Mouse (Mus musculus) heart, adult 11 months (tissue): ENCODE measurements around the gene Gm11127.
A peak's percentile ranks its signal among the peaks of the same experiment; 100 is the strongest.
"Not testable (repeated sequence)": the region's sequence is repeated elsewhere in the genome, so short reads cannot be mapped to it uniquely, and the experiment has no call there.

Source experiments
- DNase-seq: peaks from one replicate; pipeline ENCODE4 v3.0.0; 2022

The Gm11127 gene

GRCm38 (mm10) chr17:36058362-36058761, at the start of gene Gm11127:
Gene Gm11127, minus strand, starts transcription at chr17:36058371.
- peak; percentile 28 for DNase-seq

GRCm38 (mm10) chr17:36102091-36102490, 43.9 kb upstream of the Gm11127 start:
- peak; percentile 79 for DNase-seq

- peak; percentile 10 for DNase-seq
Measured at GRCm38 (mm10) chr17:36099603-36100002, 41.4 kb upstream of the Gm11127 start.

GRCm38 (mm10) chr17:36093936-36094335, 35.8 kb upstream of the Gm11127 start:
- DNase-seq, result peak; percentile 33

DNA sequence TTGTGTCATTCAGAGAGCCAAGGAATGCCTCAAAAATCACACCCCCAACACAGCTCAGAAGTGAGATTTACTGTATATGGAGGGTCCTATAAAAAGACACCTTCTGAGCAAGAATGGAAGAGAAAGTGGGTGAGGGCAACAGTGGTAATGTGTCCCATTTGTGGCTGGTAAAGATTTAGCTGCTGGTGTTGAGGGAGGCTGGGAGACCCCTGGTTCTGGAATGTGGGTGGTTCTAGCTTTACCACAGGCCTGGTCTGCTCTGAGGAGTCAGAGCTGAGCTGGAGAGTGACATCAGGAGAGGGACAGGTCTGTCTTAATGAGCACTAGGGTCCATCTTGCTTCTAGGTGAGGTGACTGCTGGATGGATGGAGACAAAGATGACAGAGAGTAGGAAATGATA, 34.3 kb upstream of the Gm11127 start:
- DNase-seq, result peak; percentile 53

DNA sequence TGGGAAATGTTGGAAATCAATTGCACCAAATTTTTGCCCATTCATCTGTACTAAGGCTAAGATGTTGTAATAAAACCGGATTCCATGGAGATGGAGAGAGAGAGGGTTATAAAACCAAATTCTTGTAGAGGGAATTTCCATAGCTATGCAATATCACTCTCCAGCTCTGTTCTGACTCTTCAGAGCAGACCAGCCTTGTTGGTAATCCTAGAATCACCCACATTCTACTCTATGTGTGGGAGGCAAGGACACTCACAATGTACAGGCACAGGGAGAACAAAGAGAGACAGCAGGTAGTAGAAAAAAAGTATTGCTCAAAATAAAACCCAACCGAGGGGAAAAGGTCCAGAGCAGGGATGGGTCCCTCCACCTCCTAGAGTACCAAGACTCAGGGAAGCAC, 33.8 kb upstream of the Gm11127 start:
- not testable (repeated sequence) for DNase-seq

DNA sequence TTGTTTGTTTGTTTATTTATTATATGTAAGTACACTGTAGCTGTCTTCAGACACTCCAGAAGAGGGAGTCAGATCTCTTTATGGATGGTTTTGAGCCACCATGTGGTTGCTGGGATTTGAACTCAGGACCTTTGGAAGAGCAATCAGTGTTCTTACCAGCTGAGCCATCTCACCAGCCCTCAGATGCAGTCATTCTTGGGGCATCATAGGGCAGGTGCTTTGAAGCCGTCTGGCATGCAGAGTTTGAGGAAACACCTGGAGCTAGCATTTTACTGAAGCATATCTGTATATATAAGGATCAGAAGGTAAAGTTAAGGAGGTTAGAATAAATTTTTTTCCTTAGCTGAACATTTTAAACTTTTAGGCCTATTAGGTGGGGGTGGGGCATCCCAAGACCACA, 27.8 kb upstream of the Gm11127 start:
- peak; percentile 2 for DNase-seq

DNA sequence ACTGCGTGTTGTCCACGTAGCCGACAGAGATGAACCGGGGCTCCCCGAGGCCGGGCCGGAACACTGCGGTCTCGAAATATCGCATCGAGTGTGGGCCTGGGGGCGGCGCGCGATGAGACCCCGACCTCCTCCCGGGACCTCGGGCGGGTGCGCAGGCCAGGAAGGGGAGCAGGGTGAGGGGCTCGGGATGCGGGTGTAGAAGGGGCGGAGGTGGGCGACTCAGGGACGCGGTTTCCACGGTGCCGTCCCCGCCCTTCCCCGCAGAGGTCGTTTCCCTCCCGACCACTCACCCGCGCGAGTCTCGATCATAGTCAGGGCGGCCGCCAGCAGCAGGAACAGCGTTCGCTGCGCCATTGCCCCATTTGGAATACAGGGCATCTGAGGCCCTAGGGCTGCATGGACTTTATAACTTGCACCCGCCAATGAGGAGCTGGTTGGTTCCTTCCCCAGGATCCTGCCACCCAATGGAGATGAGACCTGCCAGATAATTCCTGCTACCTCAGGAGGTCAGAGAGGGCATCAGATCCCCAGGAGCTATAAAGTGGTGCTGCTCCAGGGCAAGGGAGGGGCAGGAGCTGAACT, 25.8 kb upstream of the Gm11127 start:
- DNase-seq, result peak; percentile 57

GRCm38 (mm10) chr17:36083266-36083869, 25.2 kb upstream of the Gm11127 start:
- DNase-seq, result peak; percentile 95

DNA sequence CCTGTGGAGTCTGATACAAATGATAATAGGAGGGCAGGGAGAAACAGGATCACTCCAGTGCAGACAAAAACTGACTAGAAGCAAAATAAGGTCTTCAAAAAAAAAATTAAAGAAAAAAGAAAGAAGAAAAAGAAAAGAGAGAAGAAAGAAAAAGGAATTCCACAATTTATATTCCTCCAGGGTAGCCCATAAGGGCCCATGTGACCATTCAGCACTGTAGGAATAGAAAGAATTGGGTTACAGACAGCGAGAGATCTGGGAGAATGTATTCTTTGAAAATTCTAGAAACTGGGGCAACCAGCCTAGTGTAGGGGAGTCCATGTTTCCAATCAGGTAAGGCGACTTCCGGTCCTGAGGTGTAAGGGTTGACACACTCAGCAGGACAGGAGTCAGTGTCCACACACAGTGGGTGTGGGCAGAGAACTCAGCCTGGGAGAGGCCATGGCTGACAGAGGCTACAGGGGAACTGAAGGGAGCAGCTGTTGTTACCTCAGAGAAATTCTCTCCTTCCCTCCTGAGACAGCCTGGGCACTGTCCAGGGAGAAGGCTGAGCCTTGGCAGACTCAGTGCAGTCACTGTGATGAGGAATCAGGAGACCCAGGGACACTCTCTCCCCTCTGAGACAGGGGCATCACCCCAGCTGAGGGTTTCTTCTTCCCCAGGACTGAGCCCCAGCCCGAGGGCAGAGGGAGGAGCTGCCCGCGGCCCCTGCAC, 24.5 kb upstream of the Gm11127 start:
- DNase-seq, result not testable (repeated sequence)

- DNase-seq, result peak; percentile 61
Measured at GRCm38 (mm10) chr17:36081901-36082300, 23.7 kb upstream of the Gm11127 start.

- DNase-seq, result peak; percentile 96
Measured at GRCm38 (mm10) chr17:36060829-36061228, 2.7 kb upstream of the Gm11127 start.

DNA sequence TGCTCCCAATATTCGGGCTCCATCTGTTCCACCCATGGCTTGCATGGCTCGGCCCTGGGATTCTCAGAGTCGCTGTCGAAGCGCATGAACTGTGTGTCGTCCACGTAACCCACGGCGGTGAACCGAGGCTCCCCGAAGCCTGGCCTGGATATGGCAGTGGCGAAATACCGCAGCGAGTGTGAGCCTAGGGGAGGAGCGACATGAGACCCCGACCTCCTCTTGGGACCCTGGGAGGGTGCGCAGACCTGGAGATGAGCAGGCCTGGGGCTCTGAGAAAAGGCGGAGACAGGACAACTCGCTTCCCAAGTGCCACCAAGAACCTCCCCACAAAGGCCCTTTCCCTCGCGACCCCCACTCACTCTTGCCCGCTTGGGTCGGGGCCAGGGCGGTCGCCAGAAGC, 244 bp downstream of the Gm11127 start:
- peak; percentile 62 for DNase-seq

- no peak for DNase-seq
Measured at GRCm38 (mm10) chr17:36043286-36043685, 14.9 kb downstream of the Gm11127 start.

DNA sequence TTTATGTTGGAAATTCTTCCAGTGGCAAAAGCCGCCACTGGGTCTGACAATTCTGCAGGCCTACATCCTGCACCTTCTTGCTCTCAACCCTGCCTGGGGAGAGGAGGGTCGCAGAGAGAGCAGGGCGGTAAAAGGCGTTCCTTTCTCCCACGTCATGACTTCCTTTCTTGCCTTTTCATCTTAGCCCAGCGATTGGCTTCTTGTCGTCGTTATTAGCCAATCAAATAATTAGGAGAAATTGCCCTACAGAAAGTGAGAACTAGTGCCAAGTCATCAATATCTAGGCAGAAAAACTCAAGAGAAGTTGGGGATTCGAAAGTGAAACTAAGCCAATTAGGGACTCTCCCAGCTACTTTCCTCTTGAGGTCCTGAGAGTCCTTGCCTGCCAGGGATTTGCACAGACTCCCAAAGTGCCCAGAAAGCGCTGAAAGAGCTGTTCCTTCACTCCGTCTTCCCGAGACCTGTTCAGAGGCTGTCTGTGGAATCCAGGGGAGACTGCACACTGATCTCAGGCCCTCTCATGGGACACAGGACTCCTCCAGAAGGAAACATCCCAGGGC, 15.5 kb downstream of the Gm11127 start, which contains the start of the genes H2-T22 and Gm6034:
Gene H2-T22 (minus strand): TSS at position 138 of the 560 bp plus-strand sequence.
Gene Gm6034 (plus strand): TSS at position 352 of the 560 bp plus-strand sequence.
- DNase-seq, result peak; percentile 99

- peak; percentile 96 for DNase-seq
Measured at GRCm38 (mm10) chr17:36042055-36042454, 16.1 kb downstream of the Gm11127 start.

GRCm38 (mm10) chr17:36040604-36041003, 17.6 kb downstream of the Gm11127 start:
- DNase-seq, result peak; percentile 91

DNA sequence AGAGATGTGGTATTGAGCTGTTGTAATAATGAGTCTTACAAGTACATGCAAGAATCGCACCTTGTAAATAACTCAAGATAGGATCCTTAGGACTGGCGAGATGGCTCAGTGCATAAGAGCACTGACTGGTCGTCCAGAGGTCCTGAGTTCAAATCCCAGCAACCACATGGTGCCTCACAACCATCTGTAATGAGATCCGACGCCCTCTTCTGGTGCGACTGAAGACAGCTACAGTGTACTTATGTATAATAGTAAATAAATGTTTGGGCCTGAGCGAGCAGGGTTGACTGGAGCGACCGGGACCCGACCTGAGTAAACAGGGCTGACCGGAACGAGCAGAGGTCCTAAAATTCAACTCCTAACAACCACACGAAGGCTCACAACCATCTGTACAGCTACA, 22.0 kb downstream of the Gm11127 start:
- not testable (repeated sequence) for DNase-seq

DNA sequence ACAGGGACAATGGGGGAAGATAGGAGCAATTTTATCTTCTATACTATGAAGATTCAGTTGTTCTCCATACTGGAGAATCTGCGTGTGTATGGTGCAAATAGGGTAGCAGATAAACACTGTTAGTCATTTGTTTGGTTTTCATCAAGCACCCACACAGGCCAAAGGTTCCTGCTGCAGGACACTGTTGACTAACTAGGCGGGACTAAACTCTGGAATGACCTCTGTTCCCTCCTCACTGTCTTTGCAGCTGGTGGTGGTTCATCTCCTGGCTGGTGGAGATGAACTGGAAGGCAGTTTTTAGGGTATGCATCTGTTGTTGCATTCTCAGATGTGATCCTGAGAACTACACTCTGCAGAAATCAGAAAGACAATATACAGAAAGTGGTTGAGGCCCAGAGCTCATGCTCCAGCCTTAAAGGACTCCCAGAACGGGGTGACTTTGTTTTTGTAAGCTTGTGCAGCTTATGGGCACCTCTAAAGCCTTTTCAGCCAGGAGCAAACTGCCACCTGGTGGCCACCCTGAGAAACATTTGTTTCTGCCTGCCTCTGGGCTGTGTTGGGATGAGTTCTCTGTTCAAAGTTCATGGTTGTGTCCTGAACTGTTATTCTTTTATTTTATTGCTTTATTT, 23.0 kb downstream of the Gm11127 start:
- DNase-seq, result peak; percentile 96

DNA sequence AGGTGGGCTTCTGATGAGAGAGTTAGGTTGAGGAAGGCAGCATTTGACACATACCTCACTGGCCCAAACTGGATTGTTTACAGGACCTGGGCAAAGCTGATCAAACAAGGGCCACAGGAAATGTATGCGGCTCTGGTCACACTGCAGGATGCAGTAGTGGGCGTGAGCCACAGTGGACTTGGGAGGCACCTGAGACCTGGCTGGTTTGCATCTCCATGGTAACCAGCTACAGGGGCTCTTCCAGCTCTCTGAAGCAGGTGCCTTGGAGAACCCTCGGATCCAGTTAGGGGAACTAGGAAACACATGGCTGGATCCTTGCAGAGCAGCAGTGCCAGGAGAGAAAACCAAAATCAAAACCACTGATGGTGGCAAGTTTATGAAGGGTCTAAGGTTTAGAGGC, 23.6 kb downstream of the Gm11127 start:
- peak; percentile 88 for DNase-seq

GRCm38 (mm10) chr17:36032351-36032875, 25.8 kb downstream of the Gm11127 start, which contains the start of gene H2-T23:
Gene H2-T23, minus strand, starts transcription at chr17:36032855.
- peak; percentile 99 for DNase-seq

- peak; percentile 97 for DNase-seq
Measured at GRCm38 (mm10) chr17:36031583-36032331, 26.4 kb downstream of the Gm11127 start.
